Mouse (Mus musculus): ENCODE results near the gene Gm43191. TPM values are rescaled to one million over a fixed set of nuclear protein-coding genes. Genes with fewer than 3 reads are reported as not detected.
A peak's percentile ranks its signal among the peaks of the same experiment; 100 is the strongest.

Gene Gm43191
- polyA plus RNA-seq (2016; fragmentation: Nextera tagmentation; extraction: Ambion mirVana): 0.61 TPM in 1 of 2 replicates, not detected in the other

DNA sequence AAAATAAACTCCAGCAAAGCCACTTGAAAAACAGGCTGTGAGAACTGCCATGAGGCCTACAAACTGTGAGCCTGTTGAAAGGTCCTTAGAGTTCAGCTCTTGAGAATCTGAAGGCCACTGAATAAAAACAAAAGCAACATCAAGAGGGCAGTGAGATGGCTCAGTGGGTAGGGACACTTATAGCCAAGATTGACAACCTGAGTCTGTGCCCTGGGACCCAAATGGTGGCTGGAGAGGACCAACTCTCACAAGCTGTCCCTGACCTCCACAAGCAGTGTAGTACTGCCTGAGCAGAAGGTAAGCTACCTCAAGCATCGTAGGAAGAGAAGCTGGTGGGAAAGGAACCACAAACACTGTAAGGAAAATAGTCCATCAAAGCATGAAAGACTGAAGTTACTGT is at the start of gene Gm43191:
Gene Gm43191, minus strand, starts transcription at position 101 of the 400 bp plus-strand sequence.
- H3K4me3 ChIP-seq (replicated peaks): no peak within 1 kb of the TSS
- no peak for ATAC-seq (ENCODE audit: insufficient number of reproducible peaks, insufficient read depth, low FRiP score, low TSS enrichment, low read depth)

DNA sequence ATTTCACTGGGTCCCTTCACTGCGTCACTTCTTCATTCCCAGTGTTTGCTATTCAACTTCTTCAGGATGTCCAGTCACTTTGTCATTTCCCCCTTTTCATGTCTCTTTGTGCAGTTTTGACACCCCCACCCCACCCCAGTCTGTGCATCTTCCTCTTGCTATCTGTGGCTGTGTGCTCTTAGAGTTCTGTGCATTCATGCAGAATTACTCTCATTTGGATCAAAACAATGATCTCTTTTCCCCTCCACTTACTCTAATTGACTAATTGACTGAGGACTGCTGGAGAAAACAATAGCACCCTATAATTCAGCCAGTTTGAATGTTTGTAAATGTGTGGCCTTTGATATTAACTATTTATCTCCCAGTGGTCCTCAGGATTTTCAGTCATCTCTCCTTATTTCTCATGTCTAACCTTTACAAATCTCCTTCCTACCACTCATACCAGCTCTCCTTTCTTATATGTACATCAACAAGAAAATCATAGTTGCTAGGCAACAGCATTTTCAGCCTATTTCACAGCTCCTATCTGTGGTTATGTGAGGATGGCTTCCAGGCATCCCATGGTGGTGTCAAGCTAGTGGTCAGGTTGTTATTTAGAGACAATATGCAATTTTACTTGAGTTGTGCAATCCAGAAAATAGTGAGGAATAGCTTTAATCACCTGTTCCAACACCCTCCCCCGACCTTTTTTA is 48.6 kb upstream of the Gm43191 start:
- no peak overlapping the region for H3K9ac ChIP-seq (replicated peaks)
- H3K4me2 ChIP-seq: no peak overlapping the region
- H3K9me3 ChIP-seq: no peaks in the 10 kb centered on the region
- no peak overlapping the region for H3K4me3 ChIP-seq (replicated peaks)
- WGBS: 82% methylated on average over 2 of the region's 2 CpGs
- no peak overlapping the region for H3K27ac ChIP-seq
- H3K27me3 ChIP-seq: no peaks in the 10 kb centered on the region
- no peak for ATAC-seq (ENCODE audit: insufficient number of reproducible peaks, insufficient read depth, low FRiP score, low TSS enrichment, low read depth)
- no peaks in the 10 kb centered on the region for H3K4me1 ChIP-seq (replicated peaks)
- no peaks in the 10 kb centered on the region for H3K36me3 ChIP-seq

More for the DNA sequence above, at the start of gene Gm43191:
- no peaks in the 10 kb centered on the region for H3K27me3 ChIP-seq
- H3K9me3 ChIP-seq: no peaks in the 10 kb centered on the region
- H3K27ac ChIP-seq: no peak within 1 kb of the TSS
- WGBS: 91% methylated on average over 1 of the region's 1 CpGs
- H3K4me1 ChIP-seq (replicated peaks): no peaks in the 10 kb centered on the region
- peaks cover 31% of the 10 kb centered on the region for H3K36me3 ChIP-seq
- no peak within 1 kb of the TSS for H3K9ac ChIP-seq (replicated peaks)
- no peak within 1 kb of the TSS for H3K4me2 ChIP-seq

DNA sequence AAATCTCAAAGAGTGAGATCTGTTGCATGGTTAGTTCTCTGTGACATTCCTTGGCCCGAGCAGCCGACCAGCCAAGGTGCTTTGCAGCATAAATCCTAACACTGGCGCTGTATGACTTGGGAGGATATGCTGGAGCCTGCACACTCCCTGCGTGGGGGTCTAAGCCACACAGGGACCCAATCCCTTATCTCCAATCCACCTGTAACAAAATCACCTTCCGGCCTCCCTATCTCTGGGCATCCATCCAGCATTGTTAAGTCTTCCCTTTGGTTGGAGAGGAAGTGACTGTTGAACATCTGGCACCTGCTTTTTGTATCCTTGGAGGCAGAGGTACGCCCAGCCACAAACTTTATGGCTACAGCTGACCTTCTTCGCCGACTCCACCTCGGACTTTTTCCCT is 45.7 kb upstream of the Gm43191 start:
- Histone ChIP-seq H3K9me3 (no peaks in the 10 kb centered on the region), H3K4me1 (replicated peaks) (no peaks in the 10 kb centered on the region), H3K4me3 (replicated peaks) (no peak overlapping the region), H3K36me3 (no peaks in the 10 kb centered on the region), H3K9ac (replicated peaks) (no peak overlapping the region), H3K4me2 (no peak overlapping the region), H3K27ac (no peak overlapping the region), H3K27me3 (no peaks in the 10 kb centered on the region)
- ATAC-seq (ENCODE audit: insufficient number of reproducible peaks, insufficient read depth, low FRiP score, low TSS enrichment, low read depth): no peak
- 68% methylated on average over 9 of the region's 9 CpGs for WGBS

DNA sequence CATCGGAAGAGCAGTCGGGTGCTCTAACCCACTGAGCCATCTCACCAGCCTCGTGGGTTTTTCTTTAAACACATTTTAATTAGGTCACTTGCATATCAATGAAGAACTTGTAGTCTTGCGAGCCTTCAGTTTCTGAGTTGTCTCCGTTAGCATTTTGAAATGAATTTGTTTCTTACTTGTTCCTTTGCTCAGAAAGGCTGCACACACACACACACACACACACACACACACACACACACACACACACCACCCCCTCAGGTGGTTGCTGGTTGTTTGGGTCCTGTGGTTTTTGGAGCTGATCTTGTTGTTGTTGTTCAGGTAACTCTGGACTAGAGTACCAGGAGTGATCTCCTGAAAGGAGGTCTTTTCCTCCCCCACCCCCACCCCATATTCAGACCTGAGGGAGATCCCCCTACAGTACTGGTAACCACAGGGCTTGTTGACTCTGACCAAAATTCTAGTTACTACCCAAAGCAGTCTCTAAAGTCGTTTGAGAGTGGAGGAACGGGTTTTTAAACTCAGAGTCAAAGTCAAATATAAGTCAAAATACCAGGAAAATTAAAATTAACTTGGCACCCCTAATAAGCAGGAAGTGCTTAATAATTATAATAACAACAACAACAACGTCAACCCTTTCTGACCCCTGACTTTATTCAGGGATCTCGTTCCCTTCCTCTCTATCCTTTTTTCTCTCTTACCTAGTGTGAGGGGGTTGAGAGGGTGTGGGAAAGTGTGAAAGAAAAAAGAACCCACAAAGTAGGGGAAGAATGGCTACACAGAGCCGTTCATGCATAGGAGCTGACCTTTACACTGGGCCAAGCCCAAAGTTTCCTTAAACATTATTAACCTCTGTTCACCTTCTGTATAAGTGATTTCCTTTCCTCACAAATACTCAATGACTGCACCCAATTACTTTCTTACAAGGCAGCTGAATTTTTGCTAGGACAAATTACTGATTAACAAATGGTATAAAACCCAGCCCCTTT is 42.7 kb upstream of the Gm43191 start:
- Histone ChIP-seq H3K4me1 (replicated peaks) (no peaks in the 10 kb centered on the region), H3K4me3 (replicated peaks) (no peak overlapping the region), H3K4me2 (no peak overlapping the region), H3K27ac (no peak overlapping the region), H3K9ac (replicated peaks) (no peak overlapping the region), H3K27me3 (no peaks in the 10 kb centered on the region), H3K9me3 (no peaks in the 10 kb centered on the region), H3K36me3 (no peaks in the 10 kb centered on the region)
- WGBS: 67% methylated on average over 10 of the region's 10 CpGs
- ATAC-seq (ENCODE audit: insufficient number of reproducible peaks, insufficient read depth, low FRiP score, low TSS enrichment, low read depth): no peak

DNA sequence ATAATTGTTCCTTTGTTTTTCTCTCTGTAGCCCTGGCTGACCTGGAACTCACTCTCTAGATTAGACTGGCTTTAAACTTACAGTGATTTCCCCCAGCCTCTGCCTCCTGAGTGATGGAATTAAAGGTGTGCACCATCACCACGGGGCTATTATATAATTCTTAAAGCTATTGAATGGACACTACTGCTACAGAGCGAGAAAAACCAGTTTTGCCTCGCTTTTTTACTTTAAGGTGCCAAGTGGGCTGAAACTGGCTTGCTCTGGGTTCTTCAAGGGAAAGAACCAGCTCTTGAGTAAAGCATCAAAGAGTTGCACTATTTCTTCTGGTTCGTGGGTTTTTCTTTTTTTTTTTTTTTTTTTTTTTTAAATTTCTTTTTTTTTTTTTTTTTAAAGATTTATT is 41.9 kb upstream of the Gm43191 start:
- H3K4me1 ChIP-seq (replicated peaks): no peaks in the 10 kb centered on the region
- H3K4me2 ChIP-seq: no peak overlapping the region
- no peaks in the 10 kb centered on the region for H3K9me3 ChIP-seq
- no peaks in the 10 kb centered on the region for H3K36me3 ChIP-seq
- WGBS: 79% methylated on average over 4 of the region's 4 CpGs
- H3K9ac ChIP-seq (replicated peaks): no peak overlapping the region
- H3K4me3 ChIP-seq (replicated peaks): no peak overlapping the region
- no peak for ATAC-seq (ENCODE audit: insufficient number of reproducible peaks, insufficient read depth, low FRiP score, low TSS enrichment, low read depth)
- no peaks in the 10 kb centered on the region for H3K27me3 ChIP-seq
- H3K27ac ChIP-seq: no peak overlapping the region

DNA sequence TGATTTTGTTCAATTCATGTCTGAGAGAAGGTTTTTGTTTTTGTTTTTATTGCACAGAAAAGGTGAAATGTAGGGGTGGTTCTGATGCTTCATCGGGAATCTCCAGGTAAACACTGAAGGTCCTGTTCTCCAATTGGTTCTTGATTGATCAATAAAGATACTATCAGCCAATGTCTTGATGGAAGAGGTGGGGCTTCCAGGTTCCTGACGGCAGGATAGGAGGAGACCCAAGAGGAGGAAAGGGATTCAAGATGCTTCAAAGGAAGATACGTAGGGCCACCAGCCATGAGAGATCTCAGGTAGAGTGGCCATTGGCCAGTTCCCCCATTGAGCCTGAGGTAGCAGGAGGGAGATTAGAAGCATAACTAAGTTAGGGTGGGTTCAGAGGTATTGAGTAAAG is 37.9 kb upstream of the Gm43191 start:
- Histone ChIP-seq H3K9ac (replicated peaks) (no peak overlapping the region), H3K4me2 (no peak overlapping the region), H3K9me3 (no peaks in the 10 kb centered on the region), H3K27me3 (no peaks in the 10 kb centered on the region; the same call in 1 of the 2 replicates), H3K27ac (no peak overlapping the region), H3K4me3 (replicated peaks) (no peak overlapping the region), H3K4me1 (replicated peaks) (no peaks in the 10 kb centered on the region), H3K36me3 (no peaks in the 10 kb centered on the region)
- no peak for ATAC-seq (ENCODE audit: insufficient number of reproducible peaks, insufficient read depth, low FRiP score, low TSS enrichment, low read depth)
- WGBS: 52% methylated on average over 3 of the region's 3 CpGs

DNA sequence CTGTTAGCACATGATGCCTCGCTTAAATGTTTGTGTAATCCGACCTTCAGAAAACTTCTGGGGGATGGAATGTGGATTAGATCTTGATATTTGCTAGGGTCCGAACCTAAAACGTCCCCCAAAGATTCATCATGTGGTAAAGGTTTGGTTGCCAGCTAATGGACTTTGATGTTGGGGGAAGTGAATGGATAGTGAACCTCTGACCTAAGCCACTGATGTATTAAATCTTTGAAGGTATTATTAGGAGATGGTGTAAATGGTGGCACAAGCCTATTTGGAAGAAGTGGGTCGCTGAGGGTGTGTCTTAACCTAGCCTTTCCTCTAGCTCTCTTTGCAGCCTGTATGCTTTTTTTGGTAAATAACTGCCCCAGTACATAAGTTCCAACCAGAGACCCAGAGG is 32.0 kb upstream of the Gm43191 start:
- H3K4me1 ChIP-seq (replicated peaks): peaks cover 12% of the 10 kb centered on the region
- H3K27ac ChIP-seq: no peak overlapping the region
- peak overlapping the region; percentile 68 for H3K4me2 ChIP-seq
- peaks cover 7% of the 10 kb centered on the region; the same call in 1 of the 2 replicates for H3K27me3 ChIP-seq
- ATAC-seq (ENCODE audit: insufficient number of reproducible peaks, insufficient read depth, low FRiP score, low TSS enrichment, low read depth): no peak
- H3K9me3 ChIP-seq: no peaks in the 10 kb centered on the region
- H3K4me3 ChIP-seq (replicated peaks): peak overlapping the region; percentile 95
- no peak overlapping the region for H3K9ac ChIP-seq (replicated peaks)
- H3K36me3 ChIP-seq: no peaks in the 10 kb centered on the region
- WGBS: 25% methylated on average over 5 of the region's 5 CpGs

DNA sequence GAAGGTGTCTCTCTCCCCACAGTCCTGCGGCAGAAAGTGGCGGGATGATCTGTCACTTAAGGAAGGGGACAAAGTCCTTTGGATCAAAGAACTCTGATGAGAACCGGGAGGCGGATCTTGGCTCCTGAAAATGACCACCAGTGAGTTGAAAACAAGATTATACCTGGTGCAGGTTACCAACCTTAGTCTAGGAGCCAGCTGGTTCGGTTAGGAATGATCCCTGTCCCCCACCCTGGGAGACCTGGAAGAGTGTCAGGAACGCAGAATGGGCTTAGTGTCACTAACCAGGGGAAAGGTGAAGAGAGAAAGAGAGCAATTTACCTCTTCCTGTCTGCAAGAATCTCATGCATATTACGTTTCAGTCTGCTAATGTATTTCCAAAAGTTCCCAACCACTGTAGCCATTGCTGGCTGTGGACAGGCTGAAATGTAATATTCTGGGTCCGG is 31.4 kb upstream of the Gm43191 start, which contains the start of gene Slc35a3:
Gene Slc35a3, minus strand, starts transcription at position 396 of the 446 bp plus-strand sequence.
- Histone ChIP-seq H3K36me3 (no peaks in the 10 kb centered on the region), H3K9ac (replicated peaks) (peak within 1 kb of the TSS; percentile 95), H3K27me3 (peaks cover 7% of the 10 kb centered on the region; the same call in 1 of the 2 replicates), H3K4me1 (replicated peaks) (peaks cover 12% of the 10 kb centered on the region), H3K9me3 (no peaks in the 10 kb centered on the region), H3K27ac (peak within 1 kb of the TSS; percentile 93), H3K4me2 (peak within 1 kb of the TSS; percentile 68), H3K4me3 (replicated peaks) (peak within 1 kb of the TSS; percentile 95)
- peak; percentile 28; the same call in 1 of the 2 replicates for ATAC-seq (ENCODE audit: insufficient number of reproducible peaks, insufficient read depth, low FRiP score, low TSS enrichment, low read depth)
- 3% methylated on average over 8 of the region's 8 CpGs for WGBS

DNA sequence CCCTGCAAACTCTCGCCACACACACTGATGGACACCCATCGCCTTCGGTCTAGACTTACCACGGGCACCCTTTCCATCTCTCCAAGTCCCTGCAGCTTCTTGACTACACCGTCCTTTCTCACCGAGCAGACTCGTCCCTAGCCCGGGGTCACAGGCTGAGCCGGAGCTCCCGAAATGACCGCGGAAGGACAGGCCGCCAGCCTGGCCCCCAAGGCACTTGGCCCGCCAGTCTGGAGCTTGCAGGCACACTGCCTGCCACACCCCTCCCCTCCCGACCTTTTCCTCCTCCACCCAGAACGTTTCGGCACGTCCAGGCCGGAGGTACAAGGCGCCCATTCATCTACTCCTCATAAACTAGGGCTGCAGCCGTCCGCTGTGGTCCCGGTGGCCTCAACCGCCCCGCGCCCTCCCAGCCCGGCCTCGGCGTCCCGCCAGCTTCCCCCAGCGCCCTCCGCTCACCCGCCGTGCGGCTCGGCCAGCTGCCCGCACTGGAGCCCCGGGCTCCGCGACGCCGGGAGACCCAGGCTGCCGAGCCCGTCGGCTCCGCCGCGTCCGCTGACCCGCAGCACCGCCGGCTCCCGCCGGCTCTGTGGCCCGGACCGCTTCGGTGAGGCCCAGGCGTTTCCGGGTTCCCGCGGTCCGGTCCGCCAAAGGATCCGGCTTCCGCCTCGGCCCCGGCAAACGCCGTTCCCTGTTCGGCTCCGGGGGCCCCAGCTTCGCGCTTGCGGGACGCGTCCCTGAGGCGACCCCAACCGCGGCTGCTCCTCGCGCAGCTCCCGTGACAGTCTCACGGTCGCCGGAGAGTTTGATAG is 30.8 kb upstream of the Gm43191 start:
- Histone ChIP-seq H3K27me3 (peaks cover 7% of the 10 kb centered on the region; the same call in 1 of the 2 replicates), H3K4me3 (replicated peaks) (peak overlapping the region; percentile 95), H3K9me3 (no peaks in the 10 kb centered on the region), H3K4me2 (peak overlapping the region; percentile 68), H3K9ac (replicated peaks) (peak overlapping the region; percentile 95), H3K4me1 (replicated peaks) (peaks cover 12% of the 10 kb centered on the region), H3K36me3 (no peaks in the 10 kb centered on the region; the same call in 1 of the 2 replicates), H3K27ac (peak overlapping the region; percentile 93)
- peak; percentile 89 for ATAC-seq (ENCODE audit: insufficient number of reproducible peaks, insufficient read depth, low FRiP score, low TSS enrichment, low read depth)
- under 1% methylated on average over 85 of the region's 85 CpGs for WGBS

DNA sequence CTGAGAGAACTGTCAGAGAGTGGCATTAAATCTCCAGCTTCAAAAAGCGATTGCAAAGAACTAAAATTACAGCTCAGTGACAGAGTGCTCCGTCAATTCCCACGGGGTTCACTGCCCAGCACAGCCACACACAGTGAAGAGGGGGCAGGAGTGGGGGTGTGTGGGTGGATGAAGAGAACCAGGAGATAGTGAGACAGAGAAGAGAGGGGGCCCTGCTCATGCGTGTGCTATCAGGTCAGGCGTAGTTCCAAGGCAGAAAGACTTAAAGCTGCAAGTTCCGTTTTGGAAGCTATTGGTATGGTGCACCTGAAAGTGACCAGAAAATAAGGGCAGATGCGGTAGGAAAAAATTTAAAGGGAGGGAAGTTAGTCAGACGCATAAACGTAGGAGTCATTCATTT is 29.9 kb upstream of the Gm43191 start:
- ATAC-seq (ENCODE audit: insufficient number of reproducible peaks, insufficient read depth, low FRiP score, low TSS enrichment, low read depth): no peak
- 53% methylated on average over 9 of the region's 9 CpGs for WGBS

More for the DNA sequence above, 29.9 kb upstream of the Gm43191 start:
- H3K27ac ChIP-seq: no peak overlapping the region
- H3K4me3 ChIP-seq (replicated peaks): peak overlapping the region; percentile 95
- H3K9me3 ChIP-seq: no peaks in the 10 kb centered on the region
- H3K4me1 ChIP-seq (replicated peaks): peaks cover 12% of the 10 kb centered on the region
- peaks cover 7% of the 10 kb centered on the region; the same call in 1 of the 2 replicates for H3K27me3 ChIP-seq
- H3K9ac ChIP-seq (replicated peaks): peak overlapping the region; percentile 95
- peak overlapping the region; percentile 68 for H3K4me2 ChIP-seq
- peaks cover 4% of the 10 kb centered on the region; the same call in 1 of the 2 replicates for H3K36me3 ChIP-seq

Data from limb, embryonic 12.5 days (tissue).